In genomic region chr14:30297492-30297891, GRCm38 (mm10) we compare ENCODE assay signal across 18 mouse cellular contexts.
"Had no signal": no experiment of that assay in that cellular context is flagged by ENCODE, and none has a peak within 500 bp of the region (broad histone marks: within the 10 kb centered on the region; RNA-seq: fewer than 3 reads in every experiment).

No protein-coding gene starts in this region.

- DNase-seq: gastrocnemius, adult 2 months; gastrocnemius, postnatal 10 days; gastrocnemius, postnatal 25 days; heart, adult 18-20 months; heart, postnatal 10 days; heart, postnatal 4 days; kidney, adult 18-20 months; kidney, adult 8-10 months; kidney, postnatal 14 days; kidney, postnatal 36 days; layer of hippocampus, adult 9-11 months; layer of hippocampus, postnatal 36 days; left cerebral cortex, postnatal 4 days had no signal

- ATAC-seq: hindbrain, embryonic 16.5 days; inflammation-experienced regulatory T-cells, adult 6 months; intestine, embryonic 15.5 days; intestine, postnatal 0 days; liver, embryonic 12.5 days had no signal
